Mouse (Mus musculus): ENCODE data around the gene Ube2m. TPM values are rescaled to one million over a fixed set of nuclear protein-coding genes. Genes with fewer than 3 reads are reported as not detected.

The Ube2m gene
- polyA plus RNA-seq, 1 experiment = 143 TPM

DNA sequence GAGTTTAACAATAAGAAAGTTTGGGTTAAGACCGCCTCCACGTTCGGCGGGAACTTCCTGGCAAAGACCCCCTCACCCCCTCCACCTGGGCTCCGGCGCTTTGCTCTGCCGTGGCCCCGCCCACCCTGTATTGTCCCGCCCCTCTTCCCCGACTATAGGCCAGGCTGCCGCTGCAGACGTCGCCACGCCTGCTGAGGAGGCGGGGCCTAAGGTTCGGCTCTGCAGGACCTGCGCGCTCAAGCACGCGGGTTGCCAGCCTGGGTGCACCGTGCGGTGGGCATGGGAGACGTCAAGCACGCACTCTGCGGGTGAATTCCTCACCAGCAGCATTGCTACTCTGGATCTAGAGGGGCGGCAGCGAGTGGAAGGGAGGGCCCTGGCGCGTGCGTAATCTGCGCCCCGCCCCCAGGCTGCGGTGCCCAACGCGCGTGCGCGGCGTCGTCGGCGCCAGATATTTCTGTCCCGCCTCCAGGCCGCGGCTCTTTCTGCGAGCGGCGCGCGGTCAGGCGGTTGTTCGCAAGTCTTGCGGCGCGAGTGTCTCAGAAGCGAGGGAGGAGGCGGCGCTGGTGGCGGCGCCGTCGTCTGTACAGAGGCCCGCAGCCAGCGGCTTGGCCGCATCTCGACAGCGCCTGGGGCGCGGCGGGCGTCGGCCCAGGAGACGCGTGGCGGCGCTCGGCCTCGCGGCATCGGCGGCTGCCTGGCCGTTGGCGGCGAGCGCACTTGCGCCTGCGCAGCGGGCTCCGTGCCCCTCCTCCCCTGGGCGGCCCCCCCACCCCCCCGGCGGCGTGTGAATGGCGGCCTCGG is 13.9 kb downstream of the Ube2m start:
- peak; percentile 97 for DNase-seq
- Histone ChIP-seq H3K4me3 (replicated peaks; ENCODE audit: extremely low read depth, low read depth, low read length) (peak overlapping the region; percentile 95), H3K4me1 (ENCODE audit: control insufficient read depth, insufficient read depth, low read length) (peaks cover 8% of the 10 kb centered on the region)
- TF ChIP-seq POLR2A (IDR thresholded peaks at IDR 0.05; ENCODE audit: borderline replicate concordance, extremely low read depth, low read depth, low read length) = peak; percentile 84
- TF ChIP-seq CTCF (IDR thresholded peaks at IDR 0.05; ENCODE audit: insufficient read depth, low read length) = no peak
- under 1% methylated on average over 82 of the region's 95 CpGs for WGBS

DNA sequence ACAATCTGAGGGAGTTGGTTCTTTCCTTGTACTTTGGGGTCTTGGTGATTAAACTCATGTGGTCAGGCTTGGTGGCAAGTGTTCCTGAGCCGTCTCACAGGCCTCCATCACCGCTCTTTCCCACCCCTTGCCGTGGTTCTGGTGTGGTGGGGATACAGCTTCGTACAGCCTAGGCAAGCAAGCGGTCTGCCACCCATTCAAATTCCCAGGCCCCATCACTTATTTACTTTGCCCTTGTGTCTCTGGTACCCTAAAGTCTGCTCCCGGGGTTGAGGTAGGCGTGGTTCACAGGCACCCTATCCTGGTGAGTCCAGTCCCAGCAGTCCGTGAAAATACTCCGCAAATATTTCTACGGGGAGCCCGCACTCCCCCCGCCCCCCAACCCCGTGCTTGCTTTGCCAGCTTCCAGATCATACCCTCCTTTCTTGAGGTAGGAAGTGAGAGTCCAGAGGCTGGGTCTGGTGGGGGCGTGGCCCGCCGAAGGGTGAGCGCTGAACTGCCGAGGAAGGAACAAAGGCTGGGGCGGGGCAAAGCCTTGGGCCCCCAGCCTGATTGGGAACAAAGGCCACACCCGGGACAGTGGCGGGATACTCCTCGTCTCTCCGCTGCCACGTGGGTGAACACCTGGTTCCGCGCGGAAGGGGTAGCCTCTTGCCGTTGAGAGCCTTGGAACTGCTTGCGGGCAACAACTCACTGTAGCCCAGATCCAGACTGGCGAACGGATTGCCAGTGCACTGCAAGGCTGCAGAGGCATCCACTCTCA is 15.1 kb downstream of the Ube2m start:
- TF ChIP-seq POLR2A (IDR thresholded peaks at IDR 0.05; ENCODE audit: borderline replicate concordance, extremely low read depth, low read depth, low read length) (no peak), CTCF (IDR thresholded peaks at IDR 0.05; ENCODE audit: insufficient read depth, low read length) (no peak)
- H3K4me3 ChIP-seq (replicated peaks; ENCODE audit: extremely low read depth, low read depth, low read length) = peak overlapping the region; percentile 42
- peak; percentile 66 for DNase-seq
- peaks cover 8% of the 10 kb centered on the region for H3K4me1 ChIP-seq (ENCODE audit: control insufficient read depth, insufficient read depth, low read length)
- 5% methylated on average over 31 of the region's 31 CpGs for WGBS

DNA sequence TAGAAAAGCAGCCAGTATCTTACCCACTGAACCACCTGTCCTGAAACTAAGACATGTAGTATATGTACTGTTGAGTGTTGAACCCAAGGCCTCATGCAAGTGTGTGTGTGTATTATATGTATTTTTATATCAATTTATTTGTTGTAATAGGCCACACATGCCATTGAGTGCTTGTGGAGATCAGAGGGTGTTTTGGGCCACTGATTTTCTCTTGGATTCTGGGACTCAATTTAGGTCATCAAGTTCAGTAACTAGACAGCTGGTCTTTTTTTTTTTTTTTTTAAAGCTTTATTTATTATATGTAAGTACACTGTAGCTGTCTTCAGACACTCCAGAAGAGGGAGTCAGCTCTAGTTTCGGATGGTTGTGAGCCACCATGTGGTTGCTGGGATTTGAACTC is 22.9 kb downstream of the Ube2m start:
- Histone ChIP-seq H3K4me1 (ENCODE audit: control insufficient read depth, insufficient read depth, low read length) (no peaks in the 10 kb centered on the region; the same call in 1 of the 2 replicates), H3K4me3 (replicated peaks; ENCODE audit: extremely low read depth, low read depth, low read length) (no peak overlapping the region)
- no peak for DNase-seq
- no peak for TF ChIP-seq CTCF (IDR thresholded peaks at IDR 0.05; ENCODE audit: insufficient read depth, low read length)
- TF ChIP-seq POLR2A (IDR thresholded peaks at IDR 0.05; ENCODE audit: borderline replicate concordance, extremely low read depth, low read depth, low read length) = no peak
- WGBS = 81% methylated on average over 1 of the region's 1 CpGs

DNA sequence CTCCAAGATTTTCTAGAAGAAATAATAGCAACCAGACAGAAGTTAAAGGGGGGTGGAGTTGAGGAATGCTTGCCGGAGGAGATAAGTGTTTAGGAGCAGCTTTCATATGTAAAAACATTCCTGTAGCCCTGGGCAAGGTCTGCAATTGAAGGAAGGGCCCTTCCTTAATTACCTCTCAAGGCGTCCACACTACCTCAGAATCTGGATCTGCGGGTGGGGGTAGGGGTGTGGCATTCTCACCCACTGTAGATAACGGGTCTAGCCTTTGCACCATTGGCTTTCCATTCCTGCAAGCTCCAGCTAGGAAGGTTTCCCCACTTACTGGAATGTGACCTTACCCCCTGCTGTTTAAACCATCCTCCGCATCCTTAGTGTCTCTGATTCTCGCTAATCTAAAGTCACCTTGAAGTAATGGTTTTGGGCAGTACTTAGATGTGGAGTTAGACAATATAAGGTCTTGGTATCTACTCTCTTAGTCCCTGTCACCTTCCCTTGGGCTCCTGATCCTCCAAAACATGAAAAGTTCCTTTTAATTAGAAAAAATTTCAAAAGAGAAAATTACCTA is 23.7 kb downstream of the Ube2m start:
- no peak overlapping the region for H3K4me3 ChIP-seq (replicated peaks; ENCODE audit: extremely low read depth, low read depth, low read length)
- no peak for DNase-seq
- WGBS = 50% methylated on average over 6 of the region's 6 CpGs
- H3K4me1 ChIP-seq (ENCODE audit: control insufficient read depth, insufficient read depth, low read length) = no peaks in the 10 kb centered on the region; the same call in 1 of the 2 replicates
- no peak for TF ChIP-seq POLR2A (IDR thresholded peaks at IDR 0.05; ENCODE audit: borderline replicate concordance, extremely low read depth, low read depth, low read length)

DNA sequence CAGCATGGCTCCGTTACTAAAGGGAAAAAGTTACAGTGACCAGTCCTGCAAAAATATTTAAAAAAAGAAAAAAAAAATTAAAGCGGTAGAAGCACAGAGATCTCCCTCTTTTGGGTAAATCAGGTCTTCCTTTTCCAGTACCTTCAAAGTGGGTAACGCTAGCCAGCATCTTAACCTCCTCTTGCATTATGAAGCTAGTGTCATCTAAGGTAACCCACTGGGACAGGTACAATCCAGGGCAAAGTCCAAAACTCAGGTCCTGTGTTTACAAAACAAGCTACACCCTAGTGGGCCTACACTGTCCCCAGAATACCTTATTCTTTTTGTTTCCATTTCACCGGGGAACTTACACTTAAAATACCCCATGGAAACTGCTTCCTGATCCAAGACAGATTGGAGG is 24.4 kb downstream of the Ube2m start:
- 71% methylated on average over 4 of the region's 4 CpGs for WGBS
- no peak for DNase-seq
- TF ChIP-seq CTCF (IDR thresholded peaks at IDR 0.05; ENCODE audit: insufficient read depth, low read length) (no peak), POLR2A (IDR thresholded peaks at IDR 0.05; ENCODE audit: borderline replicate concordance, extremely low read depth, low read depth, low read length) (no peak)
- Histone ChIP-seq H3K4me1 (ENCODE audit: control insufficient read depth, insufficient read depth, low read length) (no peaks in the 10 kb centered on the region; the same call in 1 of the 2 replicates), H3K4me3 (replicated peaks; ENCODE audit: extremely low read depth, low read depth, low read length) (no peak overlapping the region)

DNA sequence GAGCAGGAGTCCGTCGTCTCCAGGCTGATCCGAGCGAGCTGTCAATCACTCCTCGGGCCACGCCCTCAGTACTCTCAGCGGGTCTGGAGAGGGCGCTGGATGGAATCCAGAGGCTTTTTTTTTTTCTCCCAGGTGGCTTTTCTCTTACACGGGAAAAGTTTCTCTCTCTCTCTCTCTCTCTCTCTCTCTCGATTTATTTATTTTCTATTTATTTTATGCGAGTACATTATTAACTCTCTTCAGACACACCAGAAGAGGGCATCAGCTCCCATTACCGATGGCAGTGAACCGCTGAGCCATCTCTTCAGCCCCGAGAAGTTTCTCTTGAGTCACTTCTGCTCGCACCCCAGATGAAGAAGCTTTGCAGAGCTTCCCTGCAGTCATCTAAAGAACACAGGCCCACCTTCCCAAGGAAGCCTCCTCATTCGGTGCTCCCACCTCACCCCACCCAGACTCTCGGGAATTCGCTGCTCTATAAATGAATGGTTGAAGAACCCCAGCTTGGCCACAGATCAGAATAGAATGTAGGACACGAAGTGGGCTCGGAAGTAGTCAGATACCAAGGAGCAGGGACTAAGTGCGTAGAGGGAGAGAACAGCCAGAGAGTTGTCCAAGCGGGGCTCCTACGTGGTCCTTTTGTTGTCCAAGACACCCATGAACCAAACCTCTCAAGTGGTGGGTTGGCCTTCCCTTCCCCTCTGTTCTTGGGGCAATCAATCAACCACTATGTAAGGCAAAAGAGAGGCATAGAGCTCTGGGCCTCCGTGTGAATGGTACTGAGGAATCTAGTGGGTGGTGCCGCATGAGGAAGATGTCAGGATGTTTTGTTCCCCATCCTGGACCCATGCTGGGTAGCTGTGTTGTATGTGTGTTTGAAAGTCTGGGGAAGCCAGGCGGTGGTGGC is 27.8 kb downstream of the Ube2m start, which contains the start of gene Zbtb45:
Zbtb45 (minus strand) TSS at position 30 of the 904 bp plus-strand sequence.
- TF ChIP-seq POLR2A (IDR thresholded peaks at IDR 0.05; ENCODE audit: borderline replicate concordance, extremely low read depth, low read depth, low read length) (no peak), CTCF (IDR thresholded peaks at IDR 0.05; ENCODE audit: insufficient read depth, low read length) (no peak)
- 12% methylated on average over 26 of the region's 26 CpGs for WGBS
- Histone ChIP-seq H3K4me1 (ENCODE audit: control insufficient read depth, insufficient read depth, low read length) (no peaks in the 10 kb centered on the region; the same call in 1 of the 2 replicates), H3K4me3 (replicated peaks; ENCODE audit: extremely low read depth, low read depth, low read length) (peak within 1 kb of the TSS; percentile 61)
- DNase-seq = no peak

DNA sequence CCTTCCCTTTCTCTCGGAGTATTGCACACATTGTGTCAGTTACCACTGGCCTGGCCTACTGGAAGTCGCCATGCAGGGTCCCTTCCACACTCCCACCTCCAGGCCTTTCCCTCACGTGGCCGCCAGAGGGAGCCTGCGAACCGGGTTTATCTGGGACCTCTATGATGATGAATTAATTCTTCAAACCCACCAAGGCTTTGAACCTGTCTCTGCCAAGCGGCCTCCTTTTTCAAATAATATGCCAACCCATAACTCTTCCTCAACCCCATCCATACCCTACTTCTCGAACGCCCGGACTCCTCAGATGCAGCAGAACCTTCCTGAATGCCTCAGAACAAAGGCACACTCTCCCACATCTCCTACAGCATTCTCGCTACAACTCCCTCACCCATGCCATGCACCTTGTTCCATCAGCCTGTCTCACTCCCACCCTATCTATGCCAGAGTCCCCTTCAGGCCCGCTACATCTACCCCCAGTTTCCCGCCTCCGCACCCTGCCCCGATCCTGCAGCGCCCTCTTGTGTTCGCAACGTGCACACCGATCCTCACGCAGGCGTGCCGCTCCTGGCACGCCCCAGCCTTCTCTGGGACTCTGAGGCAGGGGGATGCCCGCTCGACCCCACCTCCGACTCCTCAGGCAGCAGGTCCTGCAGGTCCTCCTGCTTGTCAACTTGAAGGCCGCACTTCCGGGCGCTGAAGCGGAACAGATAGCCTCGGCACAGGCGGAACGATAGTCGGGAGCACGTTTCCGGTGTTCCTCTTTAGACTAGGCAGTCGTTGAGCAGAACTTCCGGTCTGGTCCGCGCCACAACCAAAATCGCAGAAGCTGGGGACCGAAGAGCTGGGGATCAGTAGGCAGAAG is 28.7 kb downstream of the Ube2m start:
- under 1% methylated on average over 42 of the region's 42 CpGs for WGBS

More for the DNA sequence above, 28.7 kb downstream of the Ube2m start:
- Histone ChIP-seq H3K4me3 (replicated peaks; ENCODE audit: extremely low read depth, low read depth, low read length) (peak overlapping the region; percentile 61), H3K4me1 (ENCODE audit: control insufficient read depth, insufficient read depth, low read length) (no peaks in the 10 kb centered on the region; the same call in 1 of the 2 replicates)
- DNase-seq = peak; percentile 90
- peak; percentile 76; the same call in 1 of the 2 replicates for TF ChIP-seq POLR2A (IDR thresholded peaks at IDR 0.05; ENCODE audit: borderline replicate concordance, extremely low read depth, low read depth, low read length)
- peak; percentile 70 for TF ChIP-seq CTCF (IDR thresholded peaks at IDR 0.05; ENCODE audit: insufficient read depth, low read length)
